Mouse (Mus musculus): ENCODE measurements around the gene F830045P16Rik.

F830045P16Rik gene

DNA sequence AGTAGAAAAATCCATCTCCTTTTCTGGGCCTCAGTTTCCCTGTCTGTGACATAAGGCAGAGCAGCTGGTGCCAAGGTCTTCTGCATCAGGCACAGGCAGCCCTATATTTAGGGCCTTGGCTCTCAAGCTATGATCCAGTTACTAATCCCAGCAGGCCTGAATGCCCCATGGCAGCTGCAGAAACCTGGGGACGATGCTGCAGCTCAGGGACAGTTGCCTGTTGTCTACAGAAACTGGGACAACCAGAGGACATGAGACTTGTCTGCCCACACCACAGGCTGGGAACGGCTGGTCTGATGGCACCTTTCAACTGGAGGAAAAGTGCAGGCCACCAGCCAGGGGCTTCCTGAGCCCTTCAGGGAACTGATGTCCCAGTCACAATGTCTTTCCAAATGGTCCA lies at the start of gene F830045P16Rik:
Gene F830045P16Rik (minus strand): TSS at position 226 of the 400 bp plus-strand sequence.
- DNase-seq (ENCODE audit: low spot score in 2 of 2) = peak in 1 of 2 experiments; percentile 1

DNA sequence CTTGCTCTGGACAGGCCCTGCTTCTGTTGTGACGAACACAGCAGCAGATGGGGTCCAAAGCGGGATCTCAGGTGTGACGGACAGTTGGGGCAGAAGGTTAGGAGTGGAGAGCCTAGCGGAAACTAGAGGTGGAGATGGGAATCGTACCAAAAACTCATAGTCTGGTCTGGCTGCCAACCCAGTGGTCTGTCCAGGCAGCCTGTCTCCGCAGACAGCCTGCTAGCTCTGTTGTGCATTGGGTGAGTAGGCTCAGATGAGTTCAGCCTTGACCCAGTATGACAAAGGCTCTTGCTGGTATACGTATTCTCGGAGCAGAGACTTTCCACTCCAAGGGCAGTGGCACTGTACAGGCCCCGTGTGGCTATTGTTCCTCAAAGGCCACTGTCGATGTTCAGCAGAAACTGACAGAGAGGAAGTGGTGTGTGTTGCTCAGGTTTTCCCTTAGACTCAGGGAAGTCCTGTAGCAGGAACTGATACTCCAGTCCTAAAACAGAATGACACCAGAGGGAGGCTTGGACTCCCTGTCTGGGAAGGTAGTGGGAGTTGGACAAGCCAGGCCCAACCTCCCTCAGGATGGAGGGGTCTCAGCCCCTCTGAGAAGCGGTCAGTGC lies 49.6 kb upstream of the F830045P16Rik start:
- no peak for DNase-seq (ENCODE audit: low spot score in 2 of 2)

DNA sequence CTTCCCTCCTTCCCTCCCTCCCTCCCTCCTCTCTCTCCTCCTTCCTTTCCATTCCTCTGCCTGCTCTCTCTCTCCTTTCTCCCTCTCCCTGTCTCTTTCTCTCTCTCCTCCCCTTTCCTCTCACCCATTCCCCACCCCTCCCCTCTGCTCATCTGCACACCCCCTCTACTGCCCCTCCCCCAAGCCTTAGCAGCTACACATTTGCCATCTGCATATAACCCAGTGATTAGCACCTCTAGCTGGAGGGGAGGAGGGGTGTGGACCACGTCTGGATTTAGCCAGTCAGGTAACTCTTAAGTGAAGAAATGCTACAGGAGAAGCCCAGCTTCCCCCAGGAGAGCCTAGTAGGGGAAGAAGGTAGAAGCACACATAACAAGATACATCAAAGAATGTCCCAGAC lies 48.5 kb upstream of the F830045P16Rik start:
- DNase-seq (ENCODE audit: low spot score in 2 of 2) = no peak

DNA sequence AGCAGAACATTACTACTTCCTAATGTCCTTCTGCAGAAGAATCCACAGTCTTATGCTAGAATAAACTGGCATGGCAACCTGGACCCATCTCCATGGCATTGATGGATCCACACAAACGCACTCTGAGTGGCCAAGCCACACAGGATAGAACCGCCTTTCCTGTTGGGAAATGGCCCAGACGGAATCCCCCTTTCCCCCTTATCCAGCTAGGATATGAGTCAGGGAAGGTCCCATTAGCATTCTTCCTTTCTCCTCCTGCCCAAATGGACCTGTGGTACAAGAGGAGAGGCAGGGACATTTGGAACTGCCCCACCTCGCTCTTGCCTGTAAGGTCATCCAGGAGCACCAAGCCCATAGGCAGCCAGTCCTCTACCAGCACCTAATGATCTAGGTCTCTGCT lies 45.9 kb upstream of the F830045P16Rik start:
- no peak for DNase-seq (ENCODE audit: low spot score in 2 of 2)

DNA sequence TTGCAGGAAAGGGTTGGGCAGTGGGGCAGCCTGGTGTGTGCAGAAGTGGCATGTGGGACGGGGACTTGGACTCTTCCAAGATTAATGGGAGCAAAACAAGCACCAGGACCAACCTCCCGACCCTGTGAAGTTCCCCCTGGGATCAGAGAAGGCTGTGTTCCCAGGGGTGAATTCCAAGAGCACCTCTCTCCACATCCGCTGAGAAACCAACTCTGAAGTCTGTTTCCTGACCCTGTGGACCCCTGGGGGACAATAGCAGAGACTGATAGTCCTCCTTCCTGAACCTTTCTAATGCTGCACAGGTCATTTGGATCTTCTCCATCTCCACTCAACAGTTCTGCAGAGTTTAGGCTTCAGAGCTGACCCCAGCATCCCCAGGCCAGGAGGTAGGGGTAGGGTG lies 45.4 kb upstream of the F830045P16Rik start:
- DNase-seq (ENCODE audit: low spot score in 2 of 2) = no peak

GRCm38 (mm10) chr2:129580656-129581055 lies 44.3 kb upstream of the F830045P16Rik start:
- peak; percentile 82 for DNase-seq (ENCODE audit: low spot score in 2 of 2)

GRCm38 (mm10) chr2:129576611-129577447 lies 40.4 kb upstream of the F830045P16Rik start:
- peak in 1 of 2 experiments; percentile 29 for DNase-seq (ENCODE audit: low spot score in 2 of 2)

DNA sequence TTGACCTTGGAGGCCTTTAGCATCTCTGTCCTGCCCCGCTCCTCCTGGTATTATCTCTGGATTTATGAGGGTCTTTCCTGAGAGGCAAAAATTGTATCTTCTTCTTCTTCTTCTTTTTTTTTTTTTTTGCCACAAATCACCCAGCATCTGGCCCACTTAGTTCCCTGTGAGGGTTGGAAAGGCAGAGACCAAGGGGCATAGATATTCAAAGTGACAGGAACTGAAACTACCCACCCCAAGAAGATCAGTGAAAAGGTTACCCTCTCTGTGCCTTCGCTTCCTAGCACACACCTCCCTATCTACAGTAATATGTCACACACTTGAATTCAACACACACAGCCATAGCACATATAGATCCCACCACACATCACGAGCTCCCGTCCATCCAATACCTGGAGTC lies 38.7 kb upstream of the F830045P16Rik start:
- DNase-seq (ENCODE audit: low spot score in 2 of 2) = no peak

- DNase-seq (ENCODE audit: low spot score in 2 of 2) = peak; percentile 82 to 84
Observed at GRCm38 (mm10) chr2:129574395-129575046, 38.1 kb upstream of the F830045P16Rik start.

DNA sequence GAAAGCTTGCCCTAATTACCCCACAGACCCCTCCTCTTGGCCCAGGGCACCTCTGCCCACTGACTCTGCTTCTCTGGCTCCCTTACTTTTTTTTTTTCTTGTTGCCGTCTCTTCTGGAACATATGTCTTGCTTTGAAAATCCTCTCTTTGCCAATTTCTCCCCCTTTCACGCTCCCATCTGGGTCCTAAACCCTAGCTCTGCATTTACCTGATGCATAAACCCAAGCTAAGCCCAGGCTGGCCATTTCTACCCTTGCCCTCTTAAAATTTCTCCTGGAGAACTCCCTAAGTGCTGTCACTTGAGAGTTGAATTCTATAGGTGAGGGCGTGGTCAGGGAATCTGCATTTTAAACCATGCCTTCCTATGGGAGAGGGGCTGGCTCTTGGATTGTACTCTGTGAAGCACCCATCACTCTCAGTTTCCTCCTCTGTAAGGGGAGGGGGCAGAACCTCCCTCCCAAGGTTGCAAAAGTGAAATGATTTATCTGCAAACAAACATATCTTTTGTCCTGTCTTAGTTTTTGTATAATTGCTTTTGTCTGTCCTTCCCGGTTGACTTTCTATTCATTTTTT lies 37.4 kb upstream of the F830045P16Rik start:
- DNase-seq (ENCODE audit: low spot score in 2 of 2) = peak in 1 of 2 experiments; percentile 40

DNA sequence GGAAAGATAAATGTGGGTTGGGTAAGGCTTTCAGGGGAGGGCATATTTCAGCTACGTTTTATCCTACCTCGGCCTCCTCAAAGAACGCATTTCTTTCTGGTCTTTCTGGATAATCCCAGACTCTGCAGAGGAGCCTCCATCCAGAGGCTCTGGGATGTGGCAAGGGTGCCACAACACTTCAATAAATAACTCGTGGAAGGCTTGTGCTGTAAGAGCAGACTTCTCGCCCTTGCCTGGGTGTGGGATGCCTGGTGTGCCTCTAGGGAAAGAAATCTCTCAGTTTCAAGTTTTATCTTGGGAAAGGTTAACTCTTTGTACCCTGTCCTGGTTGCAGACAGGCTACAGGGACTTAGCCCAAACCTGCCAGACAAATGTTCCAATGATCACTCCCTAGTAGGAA lies 33.2 kb upstream of the F830045P16Rik start:
- no peak for DNase-seq (ENCODE audit: low spot score in 2 of 2)

DNA sequence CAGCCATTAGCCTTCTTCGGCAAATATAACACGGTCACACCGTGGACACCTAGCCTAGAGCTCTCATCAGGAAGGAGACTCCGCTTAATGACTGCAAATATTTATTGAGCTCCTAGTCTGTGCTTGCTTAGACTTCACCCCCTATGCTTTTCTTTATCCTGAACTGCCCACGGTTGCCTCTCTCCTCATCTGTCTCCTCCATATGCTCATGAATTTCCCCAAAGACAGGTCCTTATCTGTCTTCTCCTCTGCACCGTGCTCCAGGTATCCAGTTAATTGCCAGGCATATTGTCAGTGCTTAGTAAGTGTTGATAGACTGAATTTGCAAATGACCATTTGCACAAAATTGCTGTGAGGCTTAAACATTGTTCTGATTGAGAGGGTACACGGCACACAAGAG lies 32.7 kb upstream of the F830045P16Rik start:
- DNase-seq (ENCODE audit: low spot score in 2 of 2) = peak in 1 of 2 experiments; percentile 39

GRCm38 (mm10) chr2:129563944-129564709 lies 27.7 kb upstream of the F830045P16Rik start:
- no peak for DNase-seq (ENCODE audit: low spot score in 2 of 2)

- DNase-seq (ENCODE audit: low spot score in 2 of 2) = peak; percentile 32 to 47
Observed at GRCm38 (mm10) chr2:129561796-129562195, 25.4 kb upstream of the F830045P16Rik start.

DNA sequence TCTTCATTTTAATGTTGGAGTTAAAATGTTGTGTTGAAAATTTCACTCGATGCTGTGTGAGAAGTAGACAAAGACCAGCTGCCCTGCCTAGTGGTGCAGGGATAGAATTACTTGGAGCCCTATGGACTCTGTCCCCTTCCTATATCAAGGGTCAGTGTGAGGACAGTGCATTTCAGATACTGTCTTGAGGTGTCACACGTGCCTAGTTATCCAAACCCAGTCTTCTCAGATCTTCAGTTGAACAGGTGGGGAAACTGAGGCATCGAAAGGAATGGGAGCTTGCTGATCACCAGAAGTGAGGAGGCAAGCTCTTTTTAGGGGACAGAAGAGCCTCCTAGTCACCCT lies 22.4 kb upstream of the F830045P16Rik start:
- DNase-seq (ENCODE audit: low spot score in 2 of 2) = no peak

DNA sequence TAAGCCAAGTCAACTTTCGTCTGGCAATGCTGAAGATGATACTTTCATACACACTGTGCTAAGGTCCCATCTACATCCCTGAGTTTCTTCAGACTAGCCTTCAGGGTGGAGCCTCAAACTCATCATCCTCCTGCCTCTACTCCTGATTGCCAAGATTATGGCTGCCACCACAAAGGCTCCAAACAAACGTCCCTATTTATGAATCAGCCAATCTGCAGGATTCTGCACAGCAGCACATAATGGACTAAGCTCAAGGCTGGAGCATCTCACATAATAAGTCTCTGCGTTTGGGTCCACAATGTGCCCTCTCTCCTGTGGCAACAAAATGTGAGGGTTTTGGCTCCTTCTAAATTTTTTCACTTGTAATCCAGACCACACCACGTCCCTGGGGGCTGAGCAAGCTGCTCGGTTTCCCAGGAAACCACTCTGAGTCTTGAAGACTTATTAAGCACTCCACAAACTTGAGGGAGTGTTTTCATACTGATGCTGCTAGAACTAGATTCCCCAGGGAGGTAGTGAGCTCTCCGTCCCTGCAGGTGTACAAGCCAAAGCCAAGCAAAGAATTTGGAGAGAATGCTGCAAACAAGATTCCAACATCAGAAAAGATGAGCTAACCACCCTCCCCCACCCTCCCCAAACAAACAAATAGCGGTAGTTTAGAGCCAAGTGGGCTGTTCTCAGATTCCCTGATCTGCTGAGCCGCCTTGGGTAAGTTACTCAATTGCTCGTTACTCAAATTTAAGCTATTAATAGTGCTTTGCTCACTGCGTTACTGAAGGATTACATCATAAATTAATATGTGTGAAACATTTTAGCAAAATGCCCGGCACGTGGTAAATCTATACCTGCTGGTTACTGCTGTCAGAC lies 21.8 kb upstream of the F830045P16Rik start:
- no peak for DNase-seq (ENCODE audit: low spot score in 2 of 2)

DNA sequence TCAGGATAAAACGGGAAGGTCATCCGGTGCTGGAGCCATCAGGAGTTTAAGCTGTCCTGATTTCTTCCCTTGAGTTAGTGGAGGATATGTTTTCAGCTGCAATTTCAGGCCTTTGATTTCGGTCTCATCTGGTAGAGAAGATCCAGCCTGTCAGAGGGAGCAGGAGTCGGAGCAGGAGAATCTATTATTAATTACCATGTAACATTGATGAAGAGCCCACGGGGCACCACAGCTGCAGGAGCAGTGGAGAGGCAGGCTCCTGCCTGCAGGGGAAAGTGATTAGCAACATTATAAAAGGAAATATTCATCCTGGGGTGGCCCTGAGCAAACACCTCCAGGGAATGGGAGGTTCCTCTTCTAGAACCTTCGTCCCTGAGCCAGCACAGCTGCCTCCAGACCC lies 19.7 kb upstream of the F830045P16Rik start:
- no peak for DNase-seq (ENCODE audit: low spot score in 2 of 2)

DNA sequence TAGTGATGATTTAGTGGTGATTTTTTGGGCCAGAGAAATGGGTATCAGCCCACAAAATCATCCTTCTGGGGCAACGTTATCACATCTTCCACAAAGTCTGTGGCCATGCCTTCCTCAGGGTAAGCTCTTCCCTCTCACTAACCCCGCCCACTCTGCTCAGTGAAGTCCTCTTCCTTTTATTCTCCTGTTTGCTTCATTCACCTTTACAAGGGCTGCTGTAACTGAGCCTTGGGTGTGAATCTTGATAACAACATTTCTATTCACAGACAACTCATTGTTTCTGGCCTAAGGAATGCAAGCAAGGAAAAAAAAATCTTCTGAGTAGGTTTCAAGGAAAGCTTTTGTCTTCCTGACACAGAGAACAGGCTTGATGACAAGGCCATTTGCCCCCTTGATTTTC lies 14.4 kb upstream of the F830045P16Rik start:
- no peak for DNase-seq (ENCODE audit: low spot score in 2 of 2)

DNA sequence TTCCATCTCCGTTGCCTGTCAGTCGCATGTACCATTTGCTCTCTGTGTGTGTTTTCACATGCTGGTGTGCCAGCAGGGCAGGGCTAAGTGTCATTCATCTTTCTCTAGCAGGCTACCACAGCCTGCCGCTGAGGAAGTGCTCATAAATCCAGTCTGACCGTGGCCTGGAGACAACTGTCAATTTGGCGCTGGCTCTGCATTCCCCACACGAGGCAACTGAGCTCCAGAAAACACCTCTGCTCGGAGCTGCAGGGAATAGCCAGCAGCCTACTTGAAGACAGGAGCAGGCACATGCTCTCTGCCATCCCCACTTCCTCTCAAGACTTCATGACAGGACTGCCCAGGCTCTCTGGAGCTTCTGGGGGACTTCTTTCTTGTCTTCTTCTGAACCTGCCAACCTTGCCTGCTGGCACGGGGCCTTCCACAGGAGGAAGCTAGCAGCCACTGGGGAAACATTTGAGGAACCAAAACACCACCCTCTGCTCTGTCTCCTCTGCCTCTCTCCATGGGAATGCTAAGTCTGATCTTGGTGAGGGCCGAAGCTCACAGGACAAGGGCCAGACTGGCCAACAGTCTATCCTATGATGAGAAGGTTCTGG lies 13.2 kb upstream of the F830045P16Rik start:
- no peak for DNase-seq (ENCODE audit: low spot score in 2 of 2)

- no peak for DNase-seq (ENCODE audit: low spot score in 2 of 2)
Observed at GRCm38 (mm10) chr2:129546772-129547171, 10.4 kb upstream of the F830045P16Rik start.
